Mouse (Mus musculus): ENCODE measurements around the gene Gm20671. TPM values are rescaled to one million over a fixed set of nuclear protein-coding genes. Genes with fewer than 3 reads are reported as not detected.

Gene Gm20671
- polyA plus RNA-seq, 1 experiment = 0.06 TPM

DNA sequence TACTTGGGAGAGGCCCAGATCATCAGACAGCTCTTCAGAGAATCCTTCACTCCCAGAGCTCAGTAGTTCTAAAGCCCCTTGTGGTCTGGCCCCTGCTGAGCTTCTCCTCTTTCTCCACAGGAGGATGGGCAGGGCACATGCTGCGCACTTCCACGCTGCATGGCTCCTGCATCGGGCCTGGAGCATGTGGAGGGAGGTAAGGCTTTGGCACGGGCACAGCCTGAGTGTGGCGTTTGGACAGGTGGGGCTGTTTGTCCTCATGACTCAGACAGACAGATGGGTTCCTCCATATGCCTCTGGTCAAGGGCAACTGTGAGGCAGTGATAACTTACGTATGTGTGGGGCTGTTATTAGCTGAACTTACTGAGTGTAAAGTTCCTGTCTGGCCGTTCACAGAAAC, 104.6 kb downstream of the Gm20671 start:
- Histone ChIP-seq H3K79me3 (ENCODE audit: low read depth) (no peaks in the 10 kb centered on the region), H3ac (ENCODE audit: control insufficient read depth, insufficient read length, low read depth) (no peak overlapping the region), H3K36me3 (ENCODE audit: control insufficient read depth, insufficient read depth) (no peaks in the 10 kb centered on the region), H3K27me3 (ENCODE audit: control insufficient read depth, insufficient read depth, insufficient read length) (no peaks in the 10 kb centered on the region), H3K4me3 (ENCODE audit: insufficient read depth, poor library complexity, severe bottlenecking) (no peak overlapping the region), H3K79me2 (ENCODE audit: control insufficient read depth, insufficient read depth) (no peaks in the 10 kb centered on the region)
- TF ChIP-seq MAX (IDR thresholded peaks at IDR 0.05) (no peak), CEBPB (IDR thresholded peaks at IDR 0.05; ENCODE audit: low read depth) (no peak), MYOG (IDR thresholded peaks at IDR 0.05; ENCODE audit: control insufficient read depth, extremely low read depth, insufficient read length) (no peak), MYOD1 (IDR thresholded peaks at IDR 0.05; ENCODE audit: control insufficient read depth, insufficient read length, low read depth) (no peak), USF1 (IDR thresholded peaks at IDR 0.05; ENCODE audit: low read depth) (no peak), FOSL1 (IDR thresholded peaks at IDR 0.05; ENCODE audit: insufficient read depth, low read length, poor library complexity, severe bottlenecking) (no peak), CTCF (IDR thresholded peaks at IDR 0.05; ENCODE audit: control insufficient read depth, insufficient read depth, insufficient read length) (no peak)

- Histone ChIP-seq H3K36me3 (ENCODE audit: control insufficient read depth, insufficient read depth) (no peaks in the 10 kb centered on the region), H3K27me3 (ENCODE audit: control insufficient read depth, insufficient read depth, insufficient read length) (no peaks in the 10 kb centered on the region), H3K4me3 (ENCODE audit: insufficient read depth, poor library complexity, severe bottlenecking) (no peak overlapping the region), H3K79me2 (ENCODE audit: control insufficient read depth, insufficient read depth) (no peaks in the 10 kb centered on the region), H3ac (ENCODE audit: control insufficient read depth, insufficient read length, low read depth) (no peak overlapping the region), H3K79me3 (ENCODE audit: low read depth) (no peaks in the 10 kb centered on the region)
- TF ChIP-seq USF1 (IDR thresholded peaks at IDR 0.05; ENCODE audit: low read depth) (no peak), MYOD1 (IDR thresholded peaks at IDR 0.05; ENCODE audit: control insufficient read depth, insufficient read length, low read depth) (no peak), FOSL1 (IDR thresholded peaks at IDR 0.05; ENCODE audit: insufficient read depth, low read length, poor library complexity, severe bottlenecking) (no peak), CTCF (IDR thresholded peaks at IDR 0.05; ENCODE audit: control insufficient read depth, insufficient read depth, insufficient read length) (no peak), MAX (IDR thresholded peaks at IDR 0.05) (no peak), CEBPB (IDR thresholded peaks at IDR 0.05; ENCODE audit: low read depth) (no peak), MYOG (IDR thresholded peaks at IDR 0.05; ENCODE audit: control insufficient read depth, extremely low read depth, insufficient read length) (no peak)
Observed at GRCm38 (mm10) chr5:32721316-32721715, 105.6 kb downstream of the Gm20671 start.

DNA sequence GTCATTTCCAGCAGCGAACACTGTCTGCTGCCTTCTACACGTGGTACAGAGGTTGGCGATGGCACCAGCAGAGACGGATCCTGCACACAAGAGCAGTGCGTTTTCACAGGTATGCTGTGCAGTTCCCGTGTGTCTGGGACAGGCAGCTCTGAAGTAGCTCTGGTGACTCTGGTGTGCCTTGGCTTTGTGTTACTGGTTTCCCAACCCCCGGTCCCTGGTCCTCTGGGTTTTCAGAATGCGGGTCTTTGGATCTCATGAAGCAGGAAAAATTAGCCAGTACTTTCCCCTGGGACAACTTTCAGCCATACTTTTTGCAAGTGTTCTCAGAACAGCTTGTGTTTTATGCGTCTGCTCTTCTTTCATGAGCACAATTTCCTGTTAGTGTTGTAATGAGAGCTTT, 106.5 kb downstream of the Gm20671 start:
- H3K36me3 ChIP-seq (ENCODE audit: control insufficient read depth, insufficient read depth) = no peaks in the 10 kb centered on the region
- H3ac ChIP-seq (ENCODE audit: control insufficient read depth, insufficient read length, low read depth) = no peak overlapping the region
- H3K79me2 ChIP-seq (ENCODE audit: control insufficient read depth, insufficient read depth) = no peaks in the 10 kb centered on the region
- no peaks in the 10 kb centered on the region for H3K27me3 ChIP-seq (ENCODE audit: control insufficient read depth, insufficient read depth, insufficient read length)
- no peaks in the 10 kb centered on the region for H3K79me3 ChIP-seq (ENCODE audit: low read depth)
- H3K4me3 ChIP-seq (ENCODE audit: insufficient read depth, poor library complexity, severe bottlenecking) = no peak overlapping the region
- TF ChIP-seq USF1 (IDR thresholded peaks at IDR 0.05; ENCODE audit: low read depth) (no peak), MYOG (IDR thresholded peaks at IDR 0.05; ENCODE audit: control insufficient read depth, extremely low read depth, insufficient read length) (no peak), CEBPB (IDR thresholded peaks at IDR 0.05; ENCODE audit: low read depth) (no peak), FOSL1 (IDR thresholded peaks at IDR 0.05; ENCODE audit: insufficient read depth, low read length, poor library complexity, severe bottlenecking) (no peak), MAX (IDR thresholded peaks at IDR 0.05) (no peak), MYOD1 (IDR thresholded peaks at IDR 0.05; ENCODE audit: control insufficient read depth, insufficient read length, low read depth) (no peak), CTCF (IDR thresholded peaks at IDR 0.05; ENCODE audit: control insufficient read depth, insufficient read depth, insufficient read length) (no peak)

- Histone ChIP-seq H3K4me3 (ENCODE audit: insufficient read depth, poor library complexity, severe bottlenecking) (no peak overlapping the region), H3ac (ENCODE audit: control insufficient read depth, insufficient read length, low read depth) (no peak overlapping the region), H3K79me2 (ENCODE audit: control insufficient read depth, insufficient read depth) (no peaks in the 10 kb centered on the region), H3K36me3 (ENCODE audit: control insufficient read depth, insufficient read depth) (no peaks in the 10 kb centered on the region), H3K27me3 (ENCODE audit: control insufficient read depth, insufficient read depth, insufficient read length) (no peaks in the 10 kb centered on the region), H3K79me3 (ENCODE audit: low read depth) (no peaks in the 10 kb centered on the region)
- TF ChIP-seq MYOG (IDR thresholded peaks at IDR 0.05; ENCODE audit: control insufficient read depth, extremely low read depth, insufficient read length) = no peak
- no peak for TF ChIP-seq MYOD1 (IDR thresholded peaks at IDR 0.05; ENCODE audit: control insufficient read depth, insufficient read length, low read depth)
- TF ChIP-seq FOSL1 (IDR thresholded peaks at IDR 0.05; ENCODE audit: insufficient read depth, low read length, poor library complexity, severe bottlenecking) = no peak
- no peak for TF ChIP-seq CEBPB (IDR thresholded peaks at IDR 0.05; ENCODE audit: low read depth)
- no peak for TF ChIP-seq MAX (IDR thresholded peaks at IDR 0.05)
- no peak for TF ChIP-seq USF1 (IDR thresholded peaks at IDR 0.05; ENCODE audit: low read depth)
- TF ChIP-seq CTCF (IDR thresholded peaks at IDR 0.05; ENCODE audit: control insufficient read depth, insufficient read depth, insufficient read length) = no peak
Observed at GRCm38 (mm10) chr5:32718916-32719315, 108.0 kb downstream of the Gm20671 start.

DNA sequence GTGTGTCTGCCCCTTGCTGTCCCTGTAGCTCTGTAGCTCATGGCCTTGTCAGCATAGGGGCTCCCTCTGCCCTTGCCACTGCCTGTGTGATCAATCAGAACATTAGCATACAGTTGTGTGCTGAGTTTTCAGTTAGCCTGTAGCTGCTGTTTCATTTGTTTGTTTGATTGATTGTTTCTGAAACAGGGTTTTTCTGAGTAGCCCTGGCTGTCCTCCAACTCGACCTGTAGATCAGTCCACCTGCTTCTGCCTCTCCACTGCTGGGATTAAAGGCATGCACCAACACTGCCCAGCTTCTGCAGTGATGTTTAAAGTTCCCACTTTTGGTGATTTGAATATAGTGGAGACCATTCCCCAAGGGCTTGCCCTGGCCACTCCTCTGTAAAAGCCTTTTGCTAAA, 109.2 kb downstream of the Gm20671 start:
- TF ChIP-seq CTCF (IDR thresholded peaks at IDR 0.05; ENCODE audit: control insufficient read depth, insufficient read depth, insufficient read length) (no peak), MYOD1 (IDR thresholded peaks at IDR 0.05; ENCODE audit: control insufficient read depth, insufficient read length, low read depth) (no peak), USF1 (IDR thresholded peaks at IDR 0.05; ENCODE audit: low read depth) (no peak), FOSL1 (IDR thresholded peaks at IDR 0.05; ENCODE audit: insufficient read depth, low read length, poor library complexity, severe bottlenecking) (no peak), MYOG (IDR thresholded peaks at IDR 0.05; ENCODE audit: control insufficient read depth, extremely low read depth, insufficient read length) (no peak)
- H3K27me3 ChIP-seq (ENCODE audit: control insufficient read depth, insufficient read depth, insufficient read length) = no peaks in the 10 kb centered on the region
- H3K4me3 ChIP-seq (ENCODE audit: insufficient read depth, poor library complexity, severe bottlenecking) = no peak overlapping the region
- H3K36me3 ChIP-seq (ENCODE audit: control insufficient read depth, insufficient read depth) = no peaks in the 10 kb centered on the region
- peaks cover 4% of the 10 kb centered on the region for H3K79me2 ChIP-seq (ENCODE audit: control insufficient read depth, insufficient read depth)
- no peaks in the 10 kb centered on the region for H3K79me3 ChIP-seq (ENCODE audit: low read depth)
- no peak overlapping the region for H3ac ChIP-seq (ENCODE audit: control insufficient read depth, insufficient read length, low read depth)
